Mouse (Mus musculus): ENCODE measurements around the gene Msi2.

DNA sequence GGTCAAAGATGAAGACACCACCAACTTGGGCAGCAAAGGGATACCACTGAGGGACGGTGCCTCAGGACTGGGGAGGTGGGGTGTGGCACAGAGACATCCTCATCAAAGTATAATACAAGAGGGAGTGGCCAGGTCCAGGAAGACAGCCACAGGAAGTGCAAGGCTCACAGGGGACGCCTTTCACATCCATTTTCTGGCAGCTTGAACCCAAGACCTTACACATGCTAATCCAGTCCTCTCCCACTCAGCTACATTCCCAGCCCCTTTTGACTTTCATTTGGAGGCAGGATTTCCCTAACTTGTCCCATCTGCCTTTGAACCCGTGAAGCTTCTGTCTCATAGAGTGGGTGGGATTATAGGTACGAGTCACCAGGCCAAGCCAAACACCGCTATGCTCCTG, 59.4 kb downstream of the Msi2 start:
- TF ChIP-seq GATA1 (IDR thresholded peaks at IDR 0.05; ENCODE audit: borderline replicate concordance, low read length): no peak
- no peak for TF ChIP-seq FLI1 (IDR thresholded peaks at IDR 0.05; ENCODE audit: low read length)
